Mouse (Mus musculus): ENCODE data around the gene Qser1.

DNA sequence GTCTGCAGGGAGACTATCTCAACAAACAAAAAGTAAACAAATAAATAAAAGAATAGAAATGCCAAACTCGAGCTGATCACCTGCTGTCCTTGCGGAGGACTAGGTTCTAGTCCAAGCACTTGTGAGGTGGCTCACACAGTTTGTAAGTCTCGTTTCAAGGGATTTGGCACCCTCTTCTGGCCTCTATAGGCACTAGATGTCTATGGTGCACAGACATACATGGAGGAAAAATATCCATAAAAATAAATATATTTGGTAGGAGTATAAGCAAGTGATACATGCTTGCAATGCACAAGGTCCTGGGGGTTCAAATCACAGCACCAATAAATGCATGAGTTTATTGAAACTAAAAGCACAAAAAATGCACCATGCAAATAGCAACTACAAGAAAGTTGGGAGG lies 65.9 kb downstream of the Qser1 start:
- peak; percentile 47 for TF ChIP-seq CTCF (IDR thresholded peaks at IDR 0.05; ENCODE audit: low read depth)
- TF ChIP-seq EP300 (IDR thresholded peaks at IDR 0.05; ENCODE audit: low read depth) = no peak

Data from liver, embryonic 14.5 days (tissue).